Mouse (Mus musculus): ENCODE results near the gene Wdr49.
A peak's percentile ranks its signal among the peaks of the same experiment; 100 is the strongest.

The Wdr49 gene

DNA sequence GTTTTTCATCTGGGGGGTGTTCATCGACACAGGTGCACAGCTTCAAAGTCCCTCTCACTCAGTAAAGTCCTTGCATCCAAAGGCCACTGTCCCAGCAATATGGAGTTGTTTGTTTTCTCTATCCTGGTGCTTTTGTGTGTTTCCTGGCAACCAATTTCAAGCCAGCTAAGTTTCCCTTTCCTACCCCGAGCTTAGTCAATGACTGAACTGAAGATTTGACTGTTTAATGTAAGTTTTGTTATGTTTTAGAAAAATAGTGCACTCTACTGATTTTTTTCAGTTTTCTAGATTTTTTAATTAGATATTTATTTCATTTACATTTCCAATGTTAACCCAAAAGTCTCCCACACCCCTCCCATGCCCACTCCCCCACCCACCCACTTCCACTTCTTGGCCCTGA is at the start of gene Wdr49:
Wdr49 (minus strand) TSS at position 101 of the 400 bp plus-strand sequence.
- no peak for DNase-seq (ENCODE audit: low read depth)

DNA sequence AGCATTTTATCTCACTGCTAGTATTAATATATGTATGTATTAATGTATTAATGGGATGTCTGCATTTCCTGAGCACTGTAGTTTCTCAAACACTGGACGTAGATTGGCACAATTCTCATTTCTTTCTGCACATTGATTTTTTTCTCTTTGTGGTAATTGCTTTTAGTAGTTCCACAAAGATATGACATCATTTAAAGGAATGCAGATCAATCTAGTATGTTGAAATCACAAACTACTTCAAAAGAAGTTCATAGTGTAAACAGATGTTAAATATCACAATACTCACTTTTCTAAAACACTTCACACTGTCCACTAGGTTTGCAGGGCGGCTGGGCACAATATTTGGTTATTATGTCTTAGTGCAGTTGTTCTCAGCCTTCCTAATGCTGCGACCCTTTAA is 49.1 kb upstream of the Wdr49 start:
- DNase-seq (ENCODE audit: low read depth), result no peak

DNA sequence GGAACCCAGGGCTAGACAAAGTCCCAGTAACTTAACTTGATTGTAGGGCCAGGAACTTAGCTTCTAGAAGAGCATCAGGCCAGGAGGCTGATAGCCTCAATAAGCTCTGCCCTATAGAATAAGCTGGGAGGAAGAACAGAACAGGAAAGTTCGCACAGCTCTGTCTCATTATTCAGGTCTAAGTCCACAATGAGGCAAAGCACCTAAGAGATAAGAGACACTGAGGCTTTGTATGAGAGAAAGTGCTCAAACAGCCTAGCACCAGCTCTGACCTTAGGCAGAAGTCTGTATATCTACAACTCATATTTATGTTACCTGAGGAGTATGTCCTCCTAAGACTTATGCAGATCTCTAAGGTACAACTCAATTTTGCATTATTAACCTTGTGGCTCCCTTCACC is 40.6 kb upstream of the Wdr49 start:
- no peak for DNase-seq (ENCODE audit: low read depth)

DNA sequence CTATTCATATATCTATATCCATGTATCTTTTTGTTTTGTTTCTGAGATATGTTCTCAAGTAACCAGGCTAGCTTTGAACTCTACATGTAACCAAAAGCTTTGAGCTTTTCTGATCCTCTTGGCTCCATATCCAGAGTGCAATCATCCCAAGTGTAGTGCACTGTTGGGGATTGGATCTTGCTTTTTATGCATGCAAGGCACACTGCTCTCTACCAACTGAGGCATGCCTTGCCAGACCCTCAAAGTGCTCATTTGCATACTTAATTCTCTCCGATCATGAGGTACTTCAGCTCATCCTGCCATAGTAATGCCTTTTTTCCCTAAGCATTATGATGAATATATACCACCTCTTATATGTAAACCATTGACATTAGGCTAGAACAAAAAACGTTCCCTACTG is 39.4 kb upstream of the Wdr49 start:
- no peak for DNase-seq (ENCODE audit: low read depth)

DNA sequence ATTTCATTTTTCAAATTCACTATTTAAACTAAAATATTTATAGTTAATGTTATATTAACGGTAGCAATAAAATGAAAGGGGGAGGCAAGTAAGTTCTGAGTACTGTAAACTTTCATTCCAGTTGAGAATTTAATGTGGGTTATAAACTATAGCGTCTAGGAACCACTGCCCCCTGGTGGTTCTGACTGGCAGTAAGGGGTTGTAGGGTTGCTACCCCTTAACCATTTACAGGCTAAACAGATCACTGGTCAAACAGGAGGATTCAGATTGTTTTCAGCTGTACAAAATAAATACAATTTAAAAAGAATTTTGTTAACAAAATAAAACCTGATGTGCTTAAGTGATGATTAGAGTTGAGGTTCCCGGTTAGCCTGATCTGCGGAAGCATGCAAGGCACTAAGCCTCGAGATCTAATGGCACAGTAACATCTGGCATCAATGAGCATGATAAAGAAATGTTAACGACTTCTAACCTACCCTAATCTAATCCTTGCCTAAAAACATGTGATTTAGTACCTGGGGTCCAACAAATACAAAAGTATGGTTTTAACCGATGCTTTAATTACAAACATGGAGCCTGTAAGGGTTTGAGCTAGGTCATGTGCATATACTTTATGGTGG is 35.8 kb upstream of the Wdr49 start:
- DNase-seq (ENCODE audit: low read depth), result peak; percentile 69

DNA sequence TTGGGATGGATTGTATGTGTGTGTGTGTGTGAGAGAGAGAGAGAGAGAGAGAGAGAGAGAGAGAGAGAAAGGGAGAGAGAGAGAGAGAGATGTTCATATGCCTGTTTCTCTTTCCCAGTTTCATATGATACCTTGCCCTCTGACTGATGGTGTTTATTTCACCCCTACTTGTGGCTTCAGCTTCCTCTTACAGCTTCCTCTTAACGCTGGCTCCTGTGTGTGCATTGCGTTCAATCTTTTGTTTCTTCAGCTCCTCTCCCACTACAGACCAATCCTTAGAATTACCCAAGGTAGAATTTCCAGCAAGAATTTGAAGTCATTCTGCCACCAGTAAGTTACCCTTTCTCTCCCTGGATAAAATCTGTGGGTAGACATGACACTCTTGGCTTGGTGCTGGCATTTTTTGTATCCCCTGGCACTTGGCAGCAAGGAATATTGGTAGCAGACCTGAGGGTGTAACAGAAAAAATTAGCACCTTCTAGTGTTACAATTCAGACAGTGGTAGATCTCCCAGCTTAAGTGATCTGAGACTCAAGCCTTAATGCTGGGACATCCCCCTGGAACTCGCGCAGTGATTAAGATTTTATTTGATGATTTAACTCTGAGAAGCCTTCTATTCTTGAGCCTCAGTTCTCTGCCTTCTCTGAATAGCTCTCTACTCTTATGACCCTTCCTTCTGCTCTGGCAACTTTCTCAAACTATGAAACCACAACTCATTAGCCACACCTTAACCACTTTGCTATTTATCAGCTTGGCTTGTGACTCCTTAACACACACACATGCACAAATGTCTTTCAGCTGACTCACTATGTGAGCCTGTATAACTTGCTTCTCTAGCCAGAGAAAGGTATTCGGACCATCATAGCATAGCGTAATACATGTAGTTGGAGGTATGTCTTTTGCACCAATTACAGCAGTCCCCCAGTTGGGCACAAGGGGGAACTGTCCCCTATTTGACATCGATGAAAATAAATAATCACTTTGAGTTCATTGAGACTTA is 17.3 kb upstream of the Wdr49 start:
- peak; percentile 36 for DNase-seq (ENCODE audit: low read depth)

DNA sequence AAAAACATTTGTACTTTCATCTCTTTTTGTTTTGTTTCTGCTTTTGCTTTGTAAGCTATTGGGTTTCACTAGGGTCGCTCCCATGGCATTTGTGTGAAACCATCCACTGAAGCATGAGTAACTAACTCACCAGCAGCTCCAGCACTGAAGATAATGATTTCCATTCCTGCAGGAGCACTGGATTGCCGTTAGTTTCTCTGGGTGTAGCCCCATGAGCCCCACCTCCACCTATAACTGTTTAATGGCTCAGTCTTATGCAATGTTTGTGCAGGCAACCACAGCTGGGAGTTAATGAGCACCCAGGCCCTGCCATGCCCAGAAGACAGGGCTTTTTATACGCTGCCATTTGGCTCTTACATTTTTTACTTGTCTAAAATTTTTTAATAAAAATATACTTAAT is 11.0 kb upstream of the Wdr49 start:
- no peak for DNase-seq (ENCODE audit: low read depth)

DNA sequence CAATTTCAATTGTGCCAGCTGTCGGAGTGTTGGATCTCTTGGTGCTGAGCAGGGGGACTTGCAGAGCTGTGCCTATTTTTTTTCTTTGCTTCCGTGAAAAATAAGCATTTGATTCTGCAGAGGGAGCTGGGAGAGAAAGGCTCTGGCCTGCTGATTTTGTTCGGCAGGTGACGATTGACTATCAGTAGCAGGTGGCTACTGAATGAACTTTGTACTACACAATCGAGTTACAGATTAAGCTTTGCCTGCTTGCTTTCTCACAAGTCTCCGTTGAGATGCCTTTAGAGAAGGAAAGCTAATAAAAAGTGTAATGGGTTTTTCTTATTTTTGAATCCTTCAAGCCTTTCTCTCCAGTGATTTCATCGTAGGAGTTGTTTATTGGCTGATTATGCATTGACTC is 6.8 kb downstream of the Wdr49 start:
- no peak for DNase-seq (ENCODE audit: low read depth)

DNA sequence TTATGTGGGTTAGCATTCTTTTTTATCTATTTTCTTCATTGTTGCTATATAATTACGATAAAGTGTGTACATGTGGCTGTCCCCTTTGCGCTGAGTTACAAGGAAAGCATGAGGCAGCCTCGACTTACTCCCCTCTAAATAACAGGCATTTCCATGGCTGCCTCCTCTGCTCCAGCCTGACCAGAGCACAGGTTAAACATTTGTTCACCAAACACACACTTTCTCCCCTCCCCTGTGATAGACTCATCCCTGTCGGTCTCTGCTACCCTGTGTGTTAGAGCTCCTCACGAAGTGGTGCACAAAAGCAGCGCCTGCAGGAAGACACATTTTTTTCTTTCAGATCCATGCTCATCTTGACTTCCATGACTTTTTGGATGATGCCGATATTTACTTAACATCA is 7.3 kb downstream of the Wdr49 start:
- DNase-seq (ENCODE audit: low read depth), result no peak

DNA sequence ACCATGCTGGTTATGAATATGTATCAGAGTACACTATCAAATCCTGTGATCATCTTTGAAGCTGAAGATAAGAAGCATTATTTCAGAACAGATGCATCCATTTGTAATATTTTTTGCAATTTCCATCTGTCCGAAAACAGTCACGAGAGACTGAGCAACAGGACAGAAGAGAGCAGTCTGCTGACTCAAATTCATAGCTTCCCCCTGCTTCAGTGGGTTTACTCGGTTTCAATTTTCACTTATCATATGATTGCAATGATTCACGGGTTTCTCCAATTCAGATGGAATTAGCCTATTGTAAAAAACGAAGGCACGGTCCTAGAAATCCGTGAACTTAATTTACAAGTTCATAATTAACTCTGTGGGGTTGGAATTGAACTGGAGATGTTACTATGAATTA is 13.8 kb downstream of the Wdr49 start:
- no peak for DNase-seq (ENCODE audit: low read depth)

DNA sequence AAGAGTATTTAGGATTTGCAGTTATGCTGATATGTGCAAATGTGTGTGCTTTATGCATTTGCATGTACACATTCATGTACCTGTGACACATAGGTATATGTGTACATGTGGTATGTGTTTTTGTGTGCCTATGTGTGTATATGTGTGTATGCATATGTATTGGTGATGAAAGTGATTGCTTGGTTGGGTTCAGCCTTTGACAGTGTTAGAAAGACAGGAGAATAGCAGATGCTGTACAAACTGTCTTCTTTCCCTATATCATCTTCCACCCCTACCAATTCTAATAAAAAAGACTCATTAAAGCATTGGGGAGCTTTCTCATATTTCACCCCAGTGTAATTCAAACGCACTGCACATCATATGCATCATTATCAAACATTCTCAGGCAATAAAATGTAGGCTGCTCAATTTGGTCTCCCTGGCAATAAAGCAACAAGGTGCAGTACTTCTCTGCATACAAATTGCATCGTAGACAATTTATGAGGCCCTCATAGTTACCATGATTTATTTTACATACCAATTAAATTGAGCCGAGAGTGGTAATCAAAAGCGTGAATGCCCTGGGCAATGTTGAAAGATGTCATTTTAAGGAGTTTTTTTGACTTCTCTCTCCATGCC is 51.3 kb downstream of the Wdr49 start:
- DNase-seq (ENCODE audit: low read depth), result no peak

DNA sequence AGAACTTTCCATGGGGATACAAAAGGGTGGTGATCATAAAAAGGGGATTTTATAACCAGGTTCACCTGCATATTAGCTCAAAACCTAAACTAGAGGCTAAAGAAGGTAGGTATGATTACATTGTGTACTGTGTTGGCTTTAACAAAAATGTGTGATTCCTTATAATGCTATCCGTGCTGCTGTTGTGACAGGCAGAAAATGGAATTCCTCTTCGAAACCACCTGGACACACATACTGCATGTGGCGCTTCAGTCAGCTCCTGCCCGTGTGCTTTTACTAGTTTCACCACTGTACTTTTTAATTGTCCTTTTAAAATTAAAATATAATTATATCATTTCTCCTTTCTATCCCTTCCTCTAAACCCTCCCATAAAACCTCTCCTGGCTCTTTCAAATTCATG is 86.0 kb downstream of the Wdr49 start:
- DNase-seq (ENCODE audit: low read depth), result no peak

DNA sequence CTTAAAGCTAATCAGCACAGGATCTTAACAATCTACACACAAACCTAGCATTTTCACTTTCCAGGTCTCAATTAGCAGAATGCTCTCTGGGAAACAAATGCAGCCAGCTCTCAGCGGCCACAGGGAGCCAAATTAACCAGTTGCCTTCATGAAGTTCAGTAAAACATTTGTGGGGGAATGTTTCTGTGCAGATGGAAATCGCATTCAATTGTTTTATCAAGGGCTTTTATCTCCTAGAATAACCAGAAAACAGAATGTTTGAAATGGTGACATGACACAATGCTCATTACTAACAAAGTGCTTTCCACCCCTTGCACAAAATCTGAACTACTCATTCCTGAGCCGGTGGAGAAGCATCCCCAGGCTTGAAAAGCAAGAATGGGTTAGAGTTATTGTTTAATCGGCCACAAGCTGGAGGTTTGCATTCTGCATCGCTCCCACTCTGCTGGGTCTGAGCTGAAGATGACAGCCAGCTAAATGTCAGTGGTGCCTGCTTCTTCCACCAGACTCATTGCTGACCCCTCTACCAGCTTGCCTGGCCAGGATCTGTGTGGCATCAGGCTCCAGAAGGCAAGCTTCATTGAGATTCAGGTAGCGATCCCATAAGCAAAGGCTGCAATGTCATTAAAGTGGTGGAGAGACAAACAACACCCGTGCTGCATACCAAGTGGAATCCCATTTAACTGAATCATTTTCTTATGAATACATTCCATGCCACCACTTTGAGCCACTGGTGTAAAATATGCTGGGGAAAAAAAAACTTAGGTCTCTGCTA is 86.6 kb downstream of the Wdr49 start:
- DNase-seq (ENCODE audit: low read depth), result no peak

DNA sequence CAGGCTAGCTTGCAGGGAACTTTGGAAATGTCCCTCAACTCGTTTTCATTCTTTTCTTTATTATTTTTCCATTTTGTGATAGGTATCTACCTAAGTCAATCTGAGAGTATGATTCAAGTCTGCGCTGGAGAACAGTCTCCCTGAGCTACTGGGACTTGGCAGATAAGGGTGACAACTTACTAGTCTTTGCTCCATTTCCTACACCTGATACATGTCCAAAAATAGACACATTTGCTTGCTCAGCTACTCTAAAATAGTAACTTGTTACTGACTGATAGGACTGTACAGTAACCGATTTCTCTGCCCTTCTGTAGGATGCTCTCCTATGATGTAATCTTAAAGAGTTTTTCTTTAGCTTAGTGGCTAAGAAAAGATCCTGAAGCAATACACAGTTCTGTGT is 87.5 kb downstream of the Wdr49 start:
- DNase-seq (ENCODE audit: low read depth), result no peak

DNA sequence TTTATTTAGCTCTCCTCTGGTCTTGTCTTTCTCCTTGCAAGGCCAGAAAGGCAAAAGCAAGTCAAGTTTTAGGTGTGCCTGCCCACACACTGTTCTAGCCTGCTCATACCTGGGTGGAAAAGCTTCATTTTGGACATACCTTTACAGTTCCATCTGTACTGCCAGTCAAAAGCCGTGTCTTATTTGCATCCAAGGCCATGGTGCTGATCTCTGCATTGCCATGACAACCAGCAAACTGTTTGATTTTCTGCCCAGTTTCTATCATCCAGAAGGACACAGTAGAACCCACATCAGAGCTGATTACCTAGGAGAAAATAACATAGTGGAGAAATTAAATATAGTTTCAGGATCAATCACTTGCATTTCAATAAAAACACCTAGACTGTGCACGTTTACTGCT is 100.2 kb downstream of the Wdr49 start:
- no peak for DNase-seq (ENCODE audit: low read depth)

DNA sequence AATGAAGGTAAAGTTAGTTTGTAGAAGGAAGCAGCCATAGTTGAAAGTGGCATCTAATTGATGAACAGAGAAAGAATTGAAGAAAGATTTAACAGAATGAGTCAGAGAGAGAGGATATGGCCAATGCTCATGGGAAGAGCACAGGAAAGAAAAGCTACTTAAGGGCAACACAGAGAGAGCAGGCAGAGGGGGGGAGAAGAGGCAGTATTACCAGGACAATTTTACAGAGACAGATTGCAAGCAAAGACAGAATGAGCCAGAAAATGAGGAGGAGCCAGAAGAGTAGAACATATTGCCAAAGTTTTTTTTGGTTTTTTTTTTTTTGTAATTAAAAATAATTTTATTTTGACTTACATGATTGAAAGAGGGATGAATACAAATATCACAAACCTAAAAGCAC is 128.0 kb downstream of the Wdr49 start:
- no peak for DNase-seq (ENCODE audit: low read depth)

DNA sequence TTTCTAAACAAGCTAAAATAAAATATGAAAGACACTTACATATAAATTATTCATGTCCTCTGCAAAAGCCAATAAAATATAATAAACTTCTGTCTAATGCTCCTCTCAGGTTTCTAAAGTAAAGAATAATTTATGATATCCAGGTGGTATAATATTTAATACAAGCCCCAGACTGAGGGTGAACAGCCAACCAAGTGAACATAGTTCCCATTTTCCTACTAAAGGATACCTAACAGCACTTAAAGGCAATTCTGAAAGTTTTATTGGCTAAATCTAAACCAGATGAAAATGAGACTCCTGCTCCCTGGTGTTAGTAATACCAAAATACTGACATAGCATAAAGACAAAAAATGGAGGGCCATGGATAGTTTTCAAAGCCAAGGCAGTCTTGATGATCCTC is 144.8 kb downstream of the Wdr49 start:
- no peak for DNase-seq (ENCODE audit: low read depth)

DNA sequence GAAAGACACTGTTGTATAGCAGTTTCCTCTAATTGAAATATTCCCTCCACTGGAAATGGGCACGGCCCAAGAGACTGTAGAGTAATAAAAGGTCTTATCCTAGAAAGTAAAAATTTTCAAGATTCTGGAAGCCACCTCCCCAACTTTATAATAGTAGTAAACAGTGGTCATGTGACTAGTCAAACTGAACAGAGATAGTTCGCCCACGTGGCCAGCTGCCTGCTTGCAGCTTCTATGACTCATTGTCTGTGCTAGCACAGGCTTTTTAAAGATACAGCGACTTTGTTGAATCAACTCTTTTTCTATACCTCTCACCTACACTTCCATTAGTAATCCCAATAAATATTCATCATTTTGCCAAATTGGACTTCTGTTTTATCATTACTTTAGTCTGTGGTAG is 161.0 kb downstream of the Wdr49 start:
- no peak for DNase-seq (ENCODE audit: low read depth)

DNA sequence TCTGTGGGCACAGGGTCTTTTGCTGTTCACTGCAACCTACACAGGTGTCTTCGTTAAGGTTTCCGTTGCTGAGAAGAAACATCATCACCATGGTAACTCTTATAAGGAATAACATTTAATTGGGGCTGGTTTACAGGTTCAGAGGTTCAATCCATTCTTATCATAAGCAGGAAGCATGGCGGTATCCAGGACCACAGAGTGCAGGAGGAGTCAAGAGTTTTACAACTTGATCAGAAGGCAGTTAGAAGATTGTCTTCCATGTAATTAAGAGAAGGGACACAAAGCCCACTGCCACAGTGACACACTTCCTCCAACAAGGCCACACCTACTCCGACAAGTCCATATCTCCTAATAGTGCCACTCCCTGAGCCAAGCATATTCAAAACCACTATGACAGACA is 173.1 kb downstream of the Wdr49 start:
- no peak for DNase-seq (ENCODE audit: low read depth)

DNA sequence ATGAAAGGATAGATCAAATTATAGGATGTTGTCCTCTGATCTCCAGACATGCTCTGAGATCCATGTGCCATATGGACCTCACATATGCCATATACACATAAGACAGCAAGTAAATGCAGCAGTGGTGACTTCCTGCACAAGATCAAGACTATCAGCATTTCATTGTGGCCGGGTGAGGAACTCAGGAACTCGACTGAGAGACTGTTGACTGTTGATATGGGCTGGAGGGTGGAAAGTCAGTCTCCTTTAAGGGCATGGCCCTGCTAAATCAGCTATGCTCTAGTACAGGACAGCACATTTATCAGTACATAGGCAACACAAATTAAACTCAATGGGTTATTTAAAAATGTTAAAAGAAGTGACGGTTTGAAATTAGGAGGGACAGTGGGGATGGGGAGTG is 173.7 kb downstream of the Wdr49 start:
- no peak for DNase-seq (ENCODE audit: low read depth)

DNA sequence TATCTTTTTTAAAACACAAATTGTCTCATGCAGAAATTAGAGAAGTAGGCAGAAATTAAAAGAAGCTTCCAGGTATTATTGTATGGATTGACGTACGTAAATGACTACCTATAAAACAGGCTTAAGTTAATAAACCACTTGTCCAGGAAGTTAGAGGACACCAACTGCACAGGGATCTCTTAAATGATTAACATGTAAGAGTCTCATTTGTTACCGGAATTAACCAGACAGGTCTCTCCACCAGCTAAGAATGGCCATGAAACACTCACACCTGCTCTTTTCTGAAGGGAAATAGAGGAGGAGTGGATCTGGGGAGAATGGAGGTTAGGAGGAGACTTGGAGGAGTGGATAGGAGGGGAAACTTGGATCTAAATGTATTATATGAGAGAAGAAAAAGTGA is 176.4 kb downstream of the Wdr49 start:
- no peak for DNase-seq (ENCODE audit: low read depth)

DNA sequence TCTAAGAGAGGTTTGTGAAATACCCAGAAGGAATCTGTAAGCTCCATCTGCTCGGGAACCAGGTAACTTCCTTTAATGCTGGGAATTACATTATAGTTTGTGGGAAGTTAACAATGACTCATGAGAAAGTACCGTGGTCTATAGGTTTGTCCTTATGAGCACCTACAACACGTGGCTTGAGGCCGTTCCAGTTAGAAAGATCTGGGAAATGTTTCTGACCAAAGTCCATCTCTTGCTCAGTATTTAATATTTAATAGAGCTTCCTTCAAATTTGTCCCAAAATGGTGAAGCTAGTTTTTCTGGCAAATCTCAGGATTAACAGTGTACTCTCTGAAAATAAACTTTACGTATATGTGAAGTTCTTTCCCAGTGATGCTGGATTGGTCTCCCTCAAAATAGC is 177.3 kb downstream of the Wdr49 start:
- no peak for DNase-seq (ENCODE audit: low read depth)

Data from induced T-regulatory cell, adult 2 months (primary cell).